Mouse (Mus musculus) fibroblast of lung, adult 2 months (primary cell): Measurements from ENCODE around the gene Esyt2.

Experiments used
- DNase-seq: peaks from one replicate; pipeline ENCODE4 v3.0.0-alpha.2; 2011; ENCODE audit warnings: low read depth

The Esyt2 gene

GRCm38 (mm10) chr12:116280149-116280652, 795 bp upstream of the Esyt2 start:
- DNase-seq = no peak

DNA sequence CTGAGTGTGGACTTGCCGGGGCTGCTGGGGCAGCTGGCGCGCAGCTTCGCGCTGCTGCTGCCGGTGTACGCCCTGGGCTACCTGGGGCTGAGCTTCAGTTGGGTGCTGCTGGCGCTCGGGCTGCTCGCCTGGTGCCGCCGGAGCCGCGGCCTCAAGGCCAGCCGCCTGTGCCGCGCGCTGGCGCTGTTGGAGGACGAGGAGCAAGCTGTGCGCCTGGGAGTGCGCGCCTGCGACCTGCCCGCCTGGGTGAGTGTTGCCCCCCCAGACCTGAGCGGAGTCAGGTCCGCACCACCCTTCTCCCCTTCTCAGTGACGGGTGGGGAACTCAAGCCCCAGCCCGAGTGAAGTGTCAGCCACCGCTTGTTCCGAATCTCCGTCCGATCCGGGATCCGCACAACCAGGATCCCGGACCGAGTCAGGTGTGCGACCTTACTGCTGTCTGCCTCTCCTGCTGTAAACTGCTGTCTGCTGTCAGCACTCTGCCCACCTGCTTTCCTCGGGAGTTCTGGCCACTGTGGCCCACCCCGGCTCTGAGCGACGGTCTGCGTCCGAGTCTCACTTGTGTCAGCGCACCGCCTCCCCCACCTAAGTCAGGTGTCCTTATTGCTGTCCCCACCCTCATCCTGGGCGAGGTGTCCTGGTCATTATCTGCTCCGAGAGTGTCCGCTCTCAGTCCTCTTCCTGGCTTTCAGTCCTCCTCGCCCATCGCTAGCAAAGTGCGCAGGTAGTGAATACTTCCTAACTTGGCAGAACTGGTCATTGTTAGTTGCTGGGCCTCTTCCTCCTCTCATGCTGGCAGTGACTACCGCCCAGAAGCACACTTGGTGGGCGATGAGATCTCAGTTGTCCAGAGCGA, 658 bp downstream of the Esyt2 start:
- DNase-seq = no peak

GRCm38 (mm10) chr12:116282856-116283255, 1.9 kb downstream of the Esyt2 start:
- DNase-seq = no peak

- DNase-seq = no peak
Measured at GRCm38 (mm10) chr12:116283511-116283910, 2.5 kb downstream of the Esyt2 start.

- no peak for DNase-seq
Measured at GRCm38 (mm10) chr12:116293185-116293584, 12.2 kb downstream of the Esyt2 start.

DNA sequence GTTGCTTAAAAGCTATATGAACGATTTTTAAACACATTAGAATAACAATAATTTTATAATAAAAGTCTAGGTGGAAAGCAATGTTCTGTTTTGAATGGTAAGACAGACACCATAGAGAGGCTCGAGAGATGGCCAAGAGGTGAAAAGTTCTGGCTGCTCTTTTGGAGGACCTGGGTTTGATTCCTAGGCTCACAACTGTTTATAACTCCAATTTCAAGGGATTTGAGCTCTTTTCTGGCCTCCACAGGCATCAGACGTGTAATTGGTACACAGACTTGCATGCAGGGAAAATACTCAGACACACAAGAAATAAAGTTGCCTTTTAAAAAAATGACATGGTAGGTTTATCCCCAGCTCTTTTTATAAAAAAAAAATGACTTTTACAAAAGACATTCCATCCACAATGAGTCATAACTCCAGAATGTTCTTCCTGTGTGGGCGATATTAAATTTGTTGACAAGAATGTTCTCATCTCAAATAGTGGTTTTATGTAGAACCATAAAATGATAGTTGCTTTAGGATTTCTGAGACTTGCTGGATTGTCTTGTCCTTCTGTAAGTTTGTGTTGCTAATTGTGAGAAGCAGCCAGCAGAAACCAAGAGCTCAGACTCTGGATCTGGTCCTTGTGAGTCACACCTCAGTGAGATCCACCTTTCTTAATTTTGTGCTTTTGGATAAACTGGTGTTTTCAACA, 12.8 kb downstream of the Esyt2 start:
- DNase-seq = no peak

DNA sequence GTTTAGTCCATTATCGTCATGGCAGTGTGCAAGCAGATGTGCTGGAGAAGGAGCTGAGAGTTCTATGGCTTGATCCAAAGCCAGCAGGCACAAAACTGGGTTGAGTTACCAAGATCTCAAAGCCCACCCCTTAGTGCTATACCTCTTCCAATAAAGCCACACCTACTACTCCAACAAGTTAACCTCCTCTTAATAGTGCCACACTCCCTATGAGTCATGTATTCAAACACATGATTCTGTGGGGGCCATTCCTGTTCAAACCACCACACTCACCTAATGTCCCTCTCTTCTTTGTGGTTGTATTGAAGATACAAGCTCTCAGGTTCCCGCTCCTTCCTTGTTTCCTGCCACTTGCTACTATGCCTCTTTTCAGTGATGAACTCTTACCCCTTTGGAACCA, 18.9 kb downstream of the Esyt2 start:
- DNase-seq = no peak

GRCm38 (mm10) chr12:116302181-116302580, 21.2 kb downstream of the Esyt2 start:
- no peak for DNase-seq

DNA sequence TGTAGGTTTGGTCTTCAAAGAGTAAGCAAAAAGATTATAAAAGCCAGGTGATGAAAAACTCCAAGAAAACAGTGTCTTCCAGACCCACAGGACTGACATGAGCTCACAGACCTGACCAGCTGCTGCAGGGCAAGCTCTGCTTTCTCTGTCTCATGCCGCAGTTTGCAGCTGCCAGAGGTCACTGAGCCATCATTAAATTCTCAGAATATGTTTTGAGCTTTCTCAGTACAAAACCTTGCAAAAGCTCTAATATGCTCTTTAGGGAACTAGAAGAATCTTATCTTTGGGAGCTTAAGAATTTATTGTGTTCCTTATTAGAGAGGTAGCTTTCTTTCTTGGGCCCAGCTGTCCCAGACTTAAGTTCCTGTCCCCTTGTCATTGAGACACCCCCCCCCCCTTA, 25.0 kb downstream of the Esyt2 start:
- no peak for DNase-seq

- no peak for DNase-seq
Measured at GRCm38 (mm10) chr12:116307870-116308269, 26.9 kb downstream of the Esyt2 start.

- no peak for DNase-seq
Measured at GRCm38 (mm10) chr12:116308612-116309011, 27.6 kb downstream of the Esyt2 start.

DNA sequence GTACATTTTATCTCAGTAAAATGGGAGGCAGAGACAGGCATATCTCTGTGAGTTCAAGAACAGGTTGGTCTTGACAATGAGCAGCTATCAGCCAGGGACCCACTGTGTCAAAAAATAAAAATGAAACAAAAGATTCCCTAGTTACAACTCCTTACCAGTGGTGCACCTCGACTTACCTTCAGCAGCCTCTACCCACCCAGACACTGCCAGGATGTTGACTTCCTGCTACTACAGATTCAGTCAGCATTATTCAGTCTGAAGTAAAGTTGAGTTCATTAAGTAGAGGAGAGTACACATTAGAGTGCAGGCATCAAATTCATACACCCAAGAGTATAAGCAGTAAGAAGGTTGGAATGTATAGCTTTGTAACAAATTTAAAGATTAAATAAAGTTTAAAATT, 32.8 kb downstream of the Esyt2 start:
- no peak for DNase-seq

DNA sequence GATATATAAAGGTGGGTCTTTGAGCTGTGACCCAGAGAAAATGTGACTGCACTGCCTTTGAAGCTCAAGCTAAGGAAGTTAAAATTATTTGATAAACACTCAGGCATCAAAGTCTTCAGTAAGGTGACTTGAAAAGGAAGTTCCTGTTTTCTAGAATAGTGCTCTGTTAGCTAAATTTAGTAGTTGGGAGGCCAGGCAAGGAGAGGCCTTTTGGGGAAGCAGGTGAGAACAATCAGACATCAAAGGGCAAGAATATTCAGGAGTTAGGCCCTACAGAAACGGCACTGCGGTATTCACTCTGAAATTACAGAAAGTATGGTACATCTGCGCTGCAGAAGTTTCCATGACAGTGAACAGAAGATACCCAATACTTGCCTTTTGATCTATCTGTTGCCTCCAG, 34.5 kb downstream of the Esyt2 start:
- DNase-seq = no peak

DNA sequence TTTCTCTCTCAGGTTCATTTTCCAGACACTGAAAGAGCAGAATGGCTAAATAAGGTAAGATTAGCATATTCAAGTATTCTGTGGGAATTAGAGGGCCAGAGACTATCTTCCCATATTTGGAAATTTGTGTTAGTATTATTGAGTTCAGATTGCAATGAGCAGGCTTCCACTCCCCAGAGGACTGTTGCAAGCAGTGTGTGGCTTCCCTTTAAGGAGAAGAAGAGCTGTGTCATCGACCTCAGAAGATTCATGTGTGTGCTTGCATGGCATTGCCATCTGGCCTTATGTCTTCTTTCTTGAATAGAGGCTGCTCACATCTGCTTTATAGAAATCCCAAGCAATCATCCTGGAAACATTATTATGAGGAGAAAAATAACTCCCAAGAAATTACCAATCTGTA, 36.8 kb downstream of the Esyt2 start:
- no peak for DNase-seq

DNA sequence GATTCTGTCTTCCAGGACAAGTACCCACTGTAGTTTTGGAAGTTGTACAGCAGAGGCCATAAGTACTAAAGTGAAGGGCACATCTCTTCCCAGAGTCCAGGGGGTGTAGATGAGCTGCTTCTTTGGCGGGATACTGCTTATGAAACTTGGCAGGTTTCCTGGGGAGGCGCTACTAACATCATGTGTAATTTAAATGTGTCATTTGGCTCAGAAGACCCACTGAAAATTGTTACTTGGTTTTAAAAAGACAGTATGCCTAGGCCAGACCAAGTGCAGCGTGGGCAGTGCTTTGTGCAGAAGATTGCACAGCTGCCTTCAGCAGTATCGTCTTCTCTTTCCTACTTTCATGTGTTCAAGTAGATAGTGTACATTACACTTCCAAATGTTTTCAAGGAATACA, 44.5 kb downstream of the Esyt2 start:
- DNase-seq = no peak

- DNase-seq = peak; percentile 53
Measured at GRCm38 (mm10) chr12:116326159-116326558, 45.2 kb downstream of the Esyt2 start.

GRCm38 (mm10) chr12:116334253-116334652, 53.3 kb downstream of the Esyt2 start:
- no peak for DNase-seq

DNA sequence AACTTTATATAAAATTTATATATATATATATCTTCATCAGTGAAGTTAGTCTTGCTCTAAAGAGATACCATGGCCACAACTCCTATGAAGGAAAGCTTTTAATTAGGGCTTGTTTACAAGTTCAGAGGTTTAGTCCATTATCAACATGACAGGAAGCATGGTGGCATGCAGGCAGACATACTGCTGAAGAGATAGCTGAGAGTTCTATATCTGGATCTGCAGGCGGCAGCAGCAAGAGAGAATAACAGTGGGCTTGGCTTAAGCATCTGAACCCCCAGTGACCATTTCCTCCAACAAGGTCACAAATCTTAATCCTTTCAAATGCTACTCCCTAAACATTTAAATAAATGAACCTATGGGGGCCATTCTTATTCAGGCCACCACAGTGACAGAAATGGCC, 59.2 kb downstream of the Esyt2 start:
- no peak for DNase-seq

DNA sequence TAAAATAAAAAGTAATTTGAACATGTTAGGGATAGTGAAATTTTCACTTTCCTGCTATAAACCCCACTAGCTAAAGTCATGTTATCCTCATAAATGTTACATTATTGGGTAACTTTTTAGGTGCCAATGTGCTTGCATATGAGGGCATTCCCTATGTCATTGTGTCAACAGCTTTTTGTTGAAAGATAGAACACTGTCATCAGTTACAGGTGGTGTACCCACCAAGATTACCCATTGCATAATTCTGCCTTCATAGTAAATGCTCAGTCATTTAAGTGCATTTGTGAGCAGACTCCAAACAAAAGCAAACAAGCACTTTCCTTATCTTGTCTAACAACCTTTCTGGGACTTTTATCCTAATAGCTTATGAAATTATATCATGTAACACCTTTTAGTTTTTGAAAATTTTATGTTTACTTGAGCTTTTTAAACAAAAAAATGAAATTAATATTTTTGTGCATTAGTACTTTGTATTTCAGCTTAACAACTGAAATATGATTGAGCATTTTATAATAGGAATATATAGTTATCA, 67.8 kb downstream of the Esyt2 start:
- DNase-seq = no peak

DNA sequence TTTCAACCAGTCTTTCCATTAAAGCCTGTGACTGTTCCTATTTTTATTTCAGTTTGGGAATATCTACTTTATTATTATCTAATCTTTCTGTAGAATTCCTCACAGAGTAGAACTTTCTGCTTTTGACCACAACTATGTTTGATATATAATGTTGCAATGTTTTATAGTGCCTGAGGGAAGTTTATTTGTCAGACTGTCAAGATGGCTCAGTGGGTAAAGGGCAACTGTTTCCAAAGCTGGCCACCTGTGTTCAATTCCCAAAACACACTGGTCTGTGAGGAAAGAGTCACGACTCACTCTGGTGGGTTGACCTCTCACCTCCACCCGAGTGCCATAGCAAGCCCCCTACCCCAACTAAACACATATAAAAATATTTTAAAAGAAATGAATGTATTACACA, 68.4 kb downstream of the Esyt2 start:
- no peak for DNase-seq

DNA sequence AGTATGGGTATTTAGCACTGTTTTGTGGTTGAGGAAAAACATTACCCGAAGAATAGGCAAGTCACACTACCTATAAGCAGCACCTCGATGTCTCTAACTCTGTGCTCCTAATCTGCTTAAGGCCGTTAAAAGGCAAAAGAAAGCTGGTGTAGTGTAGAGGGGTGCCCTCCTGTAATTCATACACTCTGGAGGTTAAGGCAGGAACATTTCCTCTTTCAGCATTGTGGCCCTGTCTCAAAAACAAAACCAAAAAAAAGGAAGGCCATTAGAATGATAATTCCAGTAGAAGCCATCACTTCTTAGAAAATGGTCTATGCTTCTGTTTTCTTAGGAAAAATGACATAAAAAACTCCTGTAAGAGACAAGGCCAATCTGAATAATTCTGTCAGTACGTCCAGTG, 70.0 kb downstream of the Esyt2 start:
- DNase-seq = no peak

- DNase-seq = no peak
Measured at GRCm38 (mm10) chr12:116352404-116352803, 71.4 kb downstream of the Esyt2 start.

- no peak for DNase-seq
Measured at GRCm38 (mm10) chr12:116354694-116355093, 73.7 kb downstream of the Esyt2 start.
